12 mouse cellular contexts compared by ENCODE assay signal in the genomic region with DNA sequence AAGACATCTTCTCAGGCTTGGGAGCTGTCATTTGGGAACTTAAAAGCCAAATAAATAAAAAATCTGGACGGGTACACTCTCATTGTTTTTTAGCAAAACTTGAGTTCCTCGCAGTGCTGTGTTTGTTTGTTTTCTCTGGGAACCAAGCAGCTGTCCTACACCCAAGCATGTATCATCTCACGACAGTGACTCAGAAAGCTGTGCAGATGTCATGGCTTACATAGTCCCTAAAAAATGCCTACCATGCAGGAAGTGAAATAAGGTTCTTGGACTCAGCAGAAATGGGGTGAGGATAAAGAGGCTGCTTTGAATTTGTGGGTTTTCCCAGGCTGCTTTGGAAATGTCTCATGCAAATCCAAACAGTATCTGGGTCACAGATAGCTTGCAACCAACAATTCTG. TPM values are rescaled to one million over a fixed set of nuclear protein-coding genes. Genes with fewer than 3 reads are reported as not detected.
DNase-seq lines count a peak whose midpoint lies in the region; ATAC-seq and TF ChIP-seq lines count a peak whose summit lies in the region.
"Had no signal": no experiment of that assay in that cellular context is flagged by ENCODE, and none has a peak within 500 bp of the region (broad histone marks: within the 10 kb centered on the region; RNA-seq: fewer than 3 reads in every experiment).

No protein-coding gene starts in this region.

- no peak for DNase-seq in intestine, embryonic 14.5 days (ENCODE audit: low spot score)
- peak; percentile 96 for DNase-seq in CH12.LX (ENCODE audit: extremely low read depth)
- DNase-seq in lung, postnatal 36 days = peak; percentile 57
- no peak for DNase-seq in left cerebral cortex, adult 8-10 months (ENCODE audit: low spot score in 2 of 2)
- no peak for DNase-seq in retina, postnatal 1 day
- DNase-seq: cerebellum, adult 8-10 months; thymus, postnatal 4 days had no signal

- TF ChIP-seq EP300 in CH12.LX (IDR thresholded peaks at IDR 0.05; ENCODE audit: low read length) = peak; percentile 96

- 0 out of 2 replicates have a peak overlapping the region, but pooled peaks have one; percentile 27 for H3K27ac ChIP-seq in intestine, embryonic 14.5 days (ENCODE audit: low read depth)
- no peak overlapping the region for H3K27ac ChIP-seq in intestine, postnatal 0 days (ENCODE audit: low read depth, low read length)
- peak overlapping the region; percentile 97 for H3K27ac ChIP-seq in CH12.LX (ENCODE audit: insufficient read depth, low read depth)
- H3K27ac ChIP-seq in brown adipose tissue, adult 24 weeks (replicated peaks; ENCODE audit: low read depth, low read length) = peak overlapping the region; percentile 87
- H3K27ac ChIP-seq: forebrain, embryonic 10.5 days; hindbrain, embryonic 13.5 days had no signal

- H3K36me3 ChIP-seq in intestine, embryonic 14.5 days (ENCODE audit: control insufficient read depth, insufficient read depth, low read length) = no peaks in the 10 kb centered on the region
- H3K36me3 ChIP-seq in intestine, postnatal 0 days (ENCODE audit: control insufficient read depth, insufficient read depth) = no peaks in the 10 kb centered on the region
- no peaks in the 10 kb centered on the region for H3K36me3 ChIP-seq in CH12.LX (replicated peaks in 1 of 2; ENCODE audit: control insufficient read depth in 1 of 2, insufficient read depth in 1 of 2, low read length in 1 of 2)
- H3K36me3 ChIP-seq: forebrain, embryonic 10.5 days; hindbrain, embryonic 13.5 days had no signal

- H3K9ac ChIP-seq in intestine, embryonic 14.5 days (ENCODE audit: low read length) = no peak overlapping the region
- H3K9ac ChIP-seq in intestine, postnatal 0 days (ENCODE audit: low read depth, low read length) = no peak overlapping the region
- peak overlapping the region; percentile 68 for H3K9ac ChIP-seq in CH12.LX (ENCODE audit: insufficient read depth, low read depth)
- H3K9ac ChIP-seq: hindbrain, embryonic 13.5 days had no signal

- H3K4me3 ChIP-seq in intestine, embryonic 14.5 days (ENCODE audit: low read depth, low read length) = no peak overlapping the region
- H3K4me3 ChIP-seq in intestine, postnatal 0 days (ENCODE audit: low read depth, low read length) = no peak overlapping the region
- no peak overlapping the region for H3K4me3 ChIP-seq in CH12.LX (replicated peaks in 1 of 3; ENCODE audit: low read depth in 2 of 3, low read length in 2 of 3, poor library complexity in 1 of 3)
- no peak overlapping the region for H3K4me3 ChIP-seq in brown adipose tissue, adult 24 weeks (ENCODE audit: insufficient read depth, low read depth, low read length)
- H3K4me3 ChIP-seq: forebrain, embryonic 10.5 days; hindbrain, embryonic 13.5 days had no signal

- 0 out of 2 replicates have a peak, but pooled peaks cover 3% of the 10 kb centered on the region for H3K4me1 ChIP-seq in intestine, embryonic 14.5 days (replicated peaks; ENCODE audit: control insufficient read depth, insufficient read depth, low read length)
- H3K4me1 ChIP-seq in intestine, postnatal 0 days (replicated peaks; ENCODE audit: control insufficient read depth, insufficient read depth, low read length) = 0 out of 2 replicates have a peak, but pooled peaks cover 7% of the 10 kb centered on the region
- H3K4me1 ChIP-seq in CH12.LX (ENCODE audit: control insufficient read depth in 1 of 2, insufficient read depth in 2 of 2) = peaks cover 24 to 72% of the 10 kb centered on the region in 2 experiments
- H3K4me1 ChIP-seq in brown adipose tissue, adult 24 weeks (ENCODE audit: control insufficient read depth, insufficient read depth, insufficient read length, low read length) = peaks cover 8% of the 10 kb centered on the region; the same call in 1 of the 2 replicates
- H3K4me1 ChIP-seq: hindbrain, embryonic 13.5 days had no signal

- peak; percentile 66 for TF ChIP-seq POLR2A in CH12.LX (IDR thresholded peaks at IDR 0.05; ENCODE audit: low read depth, low read length)

- H3K4me2 ChIP-seq in intestine, embryonic 14.5 days (ENCODE audit: low read length) = no peak overlapping the region
- no peak overlapping the region for H3K4me2 ChIP-seq in intestine, postnatal 0 days (replicated peaks; ENCODE audit: low read depth)
- peak overlapping the region; percentile 83 for H3K4me2 ChIP-seq in CH12.LX (ENCODE audit: insufficient read depth, low read depth, poor library complexity, severe bottlenecking)
- H3K4me2 ChIP-seq: hindbrain, embryonic 13.5 days had no signal

- no peaks in the 10 kb centered on the region for H3K9me3 ChIP-seq in intestine, embryonic 14.5 days (ENCODE audit: control insufficient read depth, low read length)
- no peaks in the 10 kb centered on the region for H3K9me3 ChIP-seq in intestine, postnatal 0 days (ENCODE audit: control insufficient read depth)
- H3K9me3 ChIP-seq in CH12.LX (replicated peaks; ENCODE audit: low read length) = no peaks in the 10 kb centered on the region
- H3K9me3 ChIP-seq: forebrain, embryonic 10.5 days; hindbrain, embryonic 13.5 days had no signal

- no peaks in the 10 kb centered on the region for H3K27me3 ChIP-seq in intestine, embryonic 14.5 days (replicated peaks; ENCODE audit: control insufficient read depth, insufficient read depth, low read length)
- no peaks in the 10 kb centered on the region for H3K27me3 ChIP-seq in intestine, postnatal 0 days (replicated peaks; ENCODE audit: control insufficient read depth, insufficient read depth, low read length)
- H3K27me3 ChIP-seq in CH12.LX (replicated peaks) = no peaks in the 10 kb centered on the region
- H3K27me3 ChIP-seq: hindbrain, embryonic 13.5 days had no signal

- no peak for TF ChIP-seq CTCF in intestine, postnatal 0 days (IDR thresholded peaks at IDR 0.05; ENCODE audit: low read depth)
- TF ChIP-seq CTCF in CH12.LX (conservative IDR thresholded peaks at IDR 0.05 in 1 of 2, IDR thresholded peaks at IDR 0.05 in 1 of 2; ENCODE audit: low read depth in 2 of 2, low read length in 2 of 2) = no peak

- ATAC-seq in intestine, embryonic 14.5 days (replicated peaks; ENCODE audit: low FRiP score, low TSS enrichment, low read depth) = no peak
- no peak for ATAC-seq in intestine, postnatal 0 days
- ATAC-seq: midbrain, embryonic 16.5 days had no signal

- peaks cover 9% of the 10 kb centered on the region for H3K79me2 ChIP-seq in CH12.LX (replicated peaks; ENCODE audit: control insufficient read depth, extremely low read depth, insufficient read depth, poor library complexity, severe bottlenecking)

- peak; percentile 4 for TF ChIP-seq RAD21 in CH12.LX (IDR thresholded peaks at IDR 0.05; ENCODE audit: low read depth, low read length)

- dilution Hi-C loops in CH12.LX (cut with MboI; ENCODE audit: extremely low pct_ligation_motif_present, extremely low pct_unique_long_range_greater_than_20kb, low sequenced_read_pairs) = no loop called here

- in situ Hi-C loops in CH12.LX (cut with MboI; ENCODE audit: low pct_ligation_motif_present, low pct_unique_long_range_greater_than_20kb, low sequenced_read_pairs) = no loop called here

- WGBS in intestine, embryonic 14.5 days = 30% methylated on average over 3 of the region's 3 CpGs
- WGBS in intestine, postnatal 0 days = 47% methylated on average over 3 of the region's 3 CpGs

TF ChIP-seq in CH12.LX, 34 proteins besides CTCF, POLR2A, EP300 and RAD21 (continues in another document):
- TF ChIP-seq NELFE (IDR thresholded peaks at IDR 0.05; ENCODE audit: low read depth, low read length) (no peak), JUND (conservative IDR thresholded peaks at IDR 0.05; ENCODE audit: low read depth, low read length) (peak; percentile 75), CHD2 (IDR thresholded peaks at IDR 0.05; ENCODE audit: low read length) (no peak; the same call in 1 of the 2 replicates), USF1 (IDR thresholded peaks at IDR 0.05; ENCODE audit: low read depth, low read length) (no peak), ZMIZ1 (IDR thresholded peaks at IDR 0.05; ENCODE audit: low read depth, low read length) (no peak), KAT2A (IDR thresholded peaks at IDR 0.05; ENCODE audit: insufficient replicate concordance, low read length) (no peak), ZC3H11A (IDR thresholded peaks at IDR 0.05; ENCODE audit: low read depth, low read length) (no peak), PAX5 (IDR thresholded peaks at IDR 0.05; ENCODE audit: low read length) (no peak), USF2 (conservative IDR thresholded peaks at IDR 0.05; ENCODE audit: low read depth, low read length) (no peak), BHLHE40 (IDR thresholded peaks at IDR 0.05; ENCODE audit: low read depth, low read length) (peak; percentile 86), ZNF384 (IDR thresholded peaks at IDR 0.05; ENCODE audit: low read depth, low read length) (no peak; the same call in 1 of the 2 replicates), RCOR1 (conservative IDR thresholded peaks at IDR 0.05; ENCODE audit: low read depth, low read length) (peak; percentile 79; the same call in 1 of the 2 replicates), UBTF (IDR thresholded peaks at IDR 0.05; ENCODE audit: low read depth, low read length) (no peak), MAZ (IDR thresholded peaks at IDR 0.05; ENCODE audit: low read depth, low read length) (no peak; the same call in 1 of the 2 replicates), E2F4 (IDR thresholded peaks at IDR 0.05; ENCODE audit: insufficient replicate concordance, low read depth, low read length) (no peak), POLR2AphosphoS2 (IDR thresholded peaks at IDR 0.05; ENCODE audit: low read depth, low read length) (no peak), TBP (conservative IDR thresholded peaks at IDR 0.05; ENCODE audit: low read depth, low read length) (peak; percentile 93), MAX (IDR thresholded peaks at IDR 0.05; ENCODE audit: low read length) (no peak), MYC (IDR thresholded peaks at IDR 0.05; ENCODE audit: low read depth, low read length) (peak; percentile 43; the same call in 1 of the 2 replicates), MAFK (IDR thresholded peaks at IDR 0.05; ENCODE audit: insufficient replicate concordance, low read length) (peak; percentile 98), ETS1 (conservative IDR thresholded peaks at IDR 0.05; ENCODE audit: low read depth, low read length) (peak; percentile 98), MEF2A (IDR thresholded peaks at IDR 0.05; ENCODE audit: borderline replicate concordance, low read depth, low read length) (peak; percentile 91), SIN3A (IDR thresholded peaks at IDR 0.05; ENCODE audit: low read length) (0 out of 2 replicates have a peak, but pooled peaks have one; percentile 53)

RNA-seq across cellular contexts. Expression of gene Gtdc1, which starts 28.8 kb away (rescaled TPM):
- polyA plus RNA-seq in intestine, embryonic 14.5 days (2014; fragmentation: Nextera tagmentation; extraction: Ambion mirVana) = 11.4 and 12.3 TPM in 2 replicates
- polyA plus RNA-seq in intestine, postnatal 0 days (2015; fragmentation: Nextera tagmentation; extraction: Ambion mirVana) = 5.7 and 6.4 TPM in 2 replicates
- 10.6 and 15.8 TPM in 2 replicates for total RNA-seq in CH12.LX (2012; rRNA removed)
- 18.2 and 19.2 TPM in 2 replicates for total RNA-seq in CH12.LX (2014; rRNA removed)
- 9.3 and 11.1 TPM in 2 replicates for polyA plus RNA-seq in CH12.LX (2012; ENCODE audit: insufficient read length, low read depth)
- 5.3 and 13.3 TPM in 2 replicates for polyA plus RNA-seq in brown adipose tissue, adult 24 weeks (2012; ENCODE audit: insufficient read depth, insufficient read length, missing spikeins)
- total RNA-seq in left cerebral cortex, adult 8-10 months (2022) = 100 to 1,000 TPM in 1 of 4 experiments, 10 to 100 TPM in 3; 72.7 to 102 (median 92.4) TPM

Comparison
In these comparisons a context has a peak if more than half of its experiments do, and no peak if none do; other contexts are left out.
1. DNase-seq: peak in CH12.LX (single experiment) and lung, postnatal 36 days (single experiment); none in intestine, embryonic 14.5 days (single experiment), left cerebral cortex, adult 8-10 months (0 of 2) and retina, postnatal 1 day (single experiment).